8 mouse cellular contexts compared by ENCODE assay signal in genomic region chr3:103020943-103021638, GRCm38 (mm10). TPM values are rescaled to one million over a fixed set of nuclear protein-coding genes. Genes with fewer than 3 reads are reported as not detected.
DNase-seq lines count a peak whose midpoint lies in the region; ATAC-seq and TF ChIP-seq lines count a peak whose summit lies in the region.

No protein-coding gene starts in this region.

- peak overlapping the region; percentile 100 for H3K4me3 ChIP-seq in C2C12 (ENCODE audit: insufficient read depth, poor library complexity, severe bottlenecking)
- H3K4me3 ChIP-seq in embryonic fibroblast, embryonic 13.5 days (ENCODE audit: insufficient read depth, low read length): peak overlapping the region; percentile 84
- peak overlapping the region; percentile 83 for H3K4me3 ChIP-seq in limb, embryonic 14.5 days (replicated peaks; ENCODE audit: low read length)
- H3K4me3 ChIP-seq in midbrain, embryonic 16.5 days (ENCODE audit: low read depth, low read length): peak overlapping the region; percentile 74

- H3K27ac ChIP-seq in embryonic fibroblast, embryonic 13.5 days (ENCODE audit: insufficient read depth, low read length): peak overlapping the region; percentile 85
- H3K27ac ChIP-seq in limb, embryonic 14.5 days (replicated peaks; ENCODE audit: low read depth, low read length): peak overlapping the region; percentile 97
- peak overlapping the region; percentile 98 for H3K27ac ChIP-seq in midbrain, embryonic 16.5 days (ENCODE audit: low read length)

- under 1% methylated on average over 27 of the region's 37 CpGs for WGBS in limb, embryonic 14.5 days
- under 1% methylated on average over 32 of the region's 37 CpGs for WGBS in midbrain, embryonic 16.5 days

- TF ChIP-seq CTCF in C2C12 (IDR thresholded peaks at IDR 0.05; ENCODE audit: control insufficient read depth, insufficient read depth, insufficient read length): no peak
- no peak for TF ChIP-seq CTCF in embryonic fibroblast, embryonic 13.5 days (IDR thresholded peaks at IDR 0.05; ENCODE audit: borderline replicate concordance, insufficient read depth, low read length)

- H3K9ac ChIP-seq in limb, embryonic 14.5 days (ENCODE audit: low read depth, low read length, severe bottlenecking): peak overlapping the region; percentile 99
- peak overlapping the region; percentile 89 for H3K9ac ChIP-seq in midbrain, embryonic 16.5 days (ENCODE audit: low read depth, low read length)

- peak; percentile 95 for DNase-seq in brain, adult 2 months (ENCODE audit: low read depth, low spot score)
- DNase-seq in heart, adult 9 months (ENCODE audit: low spot score in 2 of 2): peak; percentile 85 to 88
- DNase-seq in kidney, adult 9 months: peak; percentile 88
- DNase-seq in limb, embryonic 14.5 days (ENCODE audit: low spot score): peak; percentile 94
- peak; percentile 74 to 83 for DNase-seq in spleen, postnatal 14 days (ENCODE audit: low spot score in 2 of 2)

- TF ChIP-seq POLR2A in embryonic fibroblast, embryonic 13.5 days (IDR thresholded peaks at IDR 0.05; ENCODE audit: low read depth, low read length): no peak
- TF ChIP-seq POLR2A in limb, embryonic 14.5 days (IDR thresholded peaks at IDR 0.05; ENCODE audit: borderline replicate concordance, extremely low read depth, insufficient read depth, insufficient read length): no peak

- no peaks in the 10 kb centered on the region for H3K9me3 ChIP-seq in limb, embryonic 14.5 days (ENCODE audit: control insufficient read depth, low read length)
- H3K9me3 ChIP-seq in midbrain, embryonic 16.5 days (replicated peaks; ENCODE audit: control insufficient read depth, low read length, poor library complexity, severe bottlenecking): no peaks in the 10 kb centered on the region

- peaks cover 16% of the 10 kb centered on the region for H3K36me3 ChIP-seq in C2C12 (ENCODE audit: control insufficient read depth, insufficient read depth)
- peaks cover 3% of the 10 kb centered on the region; the same call in 1 of the 2 replicates for H3K36me3 ChIP-seq in limb, embryonic 14.5 days (ENCODE audit: control insufficient read depth, insufficient read depth, low read length)
- no peaks in the 10 kb centered on the region for H3K36me3 ChIP-seq in midbrain, embryonic 16.5 days (ENCODE audit: control insufficient read depth, insufficient read depth, low read length)

- H3K4me1 ChIP-seq in embryonic fibroblast, embryonic 13.5 days (ENCODE audit: control insufficient read depth, insufficient read depth, low read length): no peaks in the 10 kb centered on the region; the same call in 1 of the 2 replicates
- peaks cover 9% of the 10 kb centered on the region for H3K4me1 ChIP-seq in limb, embryonic 14.5 days (ENCODE audit: control insufficient read depth, insufficient read depth, low read length)
- peaks cover 19% of the 10 kb centered on the region for H3K4me1 ChIP-seq in midbrain, embryonic 16.5 days (ENCODE audit: control insufficient read depth, insufficient read depth, low read length)

- H3K27me3 ChIP-seq in C2C12 (ENCODE audit: control insufficient read depth, insufficient read depth, insufficient read length): no peaks in the 10 kb centered on the region
- H3K27me3 ChIP-seq in limb, embryonic 14.5 days (ENCODE audit: control insufficient read depth, insufficient read depth, low read length): no peaks in the 10 kb centered on the region
- H3K27me3 ChIP-seq in midbrain, embryonic 16.5 days (ENCODE audit: control insufficient read depth, insufficient read depth, low read depth, low read length): no peaks in the 10 kb centered on the region

- H3K79me2 ChIP-seq in C2C12 (ENCODE audit: control insufficient read depth, insufficient read depth): peaks cover 57% of the 10 kb centered on the region

- ATAC-seq in limb, embryonic 14.5 days (ENCODE audit: low FRiP score, low read depth): peak; percentile 93
- ATAC-seq in midbrain, embryonic 16.5 days: peak; percentile 96

- peaks cover 48% of the 10 kb centered on the region for H3K79me3 ChIP-seq in C2C12 (ENCODE audit: low read depth)

- H3K4me2 ChIP-seq in limb, embryonic 14.5 days (replicated peaks; ENCODE audit: low read depth, low read length, severe bottlenecking): peak overlapping the region; percentile 74
- peak overlapping the region; percentile 80 for H3K4me2 ChIP-seq in midbrain, embryonic 16.5 days (ENCODE audit: low read length)

- peak overlapping the region; percentile 96 for H3ac ChIP-seq in C2C12 (ENCODE audit: control insufficient read depth, insufficient read length, low read depth)

TF ChIP-seq in C2C12, 6 proteins besides CTCF, POLR2A, EP300 and RAD21:
- TF ChIP-seq MYOD1 (IDR thresholded peaks at IDR 0.05; ENCODE audit: control insufficient read depth, insufficient read length, low read depth) (no peak), FOSL1 (IDR thresholded peaks at IDR 0.05; ENCODE audit: insufficient read depth, low read length, poor library complexity, severe bottlenecking) (no peak), USF1 (IDR thresholded peaks at IDR 0.05; ENCODE audit: low read depth) (no peak), CEBPB (IDR thresholded peaks at IDR 0.05; ENCODE audit: low read depth) (peak; percentile 79), MAX (IDR thresholded peaks at IDR 0.05) (no peak), MYOG (IDR thresholded peaks at IDR 0.05; ENCODE audit: control insufficient read depth, extremely low read depth, insufficient read length) (no peak)

RNA-seq across cellular contexts. Expression of gene Csde1, which starts 0.9 kb away (rescaled TPM):
- polyA plus RNA-seq in C2C12 (2012; fragmentation: generic; extraction: Trizol): 68.4 TPM
- polyA plus RNA-seq in embryonic fibroblast, embryonic 13.5 days (2011; ENCODE audit: insufficient read length, low read depth, missing spikeins): 496 and 517 TPM in 2 replicates
- polyA plus RNA-seq in limb, embryonic 14.5 days (2012; rRNA removed): 70.3 and 92.6 TPM in 2 replicates
- polyA plus RNA-seq in limb, embryonic 14.5 days (2014; fragmentation: Nextera tagmentation; extraction: Ambion mirVana): 355 and 377 TPM in 2 replicates
- polyA plus RNA-seq in midbrain, embryonic 16.5 days (2015; fragmentation: Nextera tagmentation; extraction: Ambion mirVana): 358 and 410 TPM in 2 replicates

RNA-seq across cellular contexts. Expression of gene Sike1, which starts 25.6 kb away (rescaled TPM):
- polyA plus RNA-seq in C2C12 (2012; fragmentation: generic; extraction: Trizol): 21.6 TPM
- 65.7 and 76.1 TPM in 2 replicates for polyA plus RNA-seq in embryonic fibroblast, embryonic 13.5 days (2011; ENCODE audit: insufficient read length, low read depth, missing spikeins)
- 42.6 and 43.2 TPM in 2 replicates for polyA plus RNA-seq in limb, embryonic 14.5 days (2012; rRNA removed)
- 65.3 and 68.2 TPM in 2 replicates for polyA plus RNA-seq in limb, embryonic 14.5 days (2014; fragmentation: Nextera tagmentation; extraction: Ambion mirVana)
- 55.9 and 63.1 TPM in 2 replicates for polyA plus RNA-seq in midbrain, embryonic 16.5 days (2015; fragmentation: Nextera tagmentation; extraction: Ambion mirVana)

RNA-seq across cellular contexts. Expression of gene Nras, which starts 37.0 kb away (rescaled TPM):
- 57.3 TPM for polyA plus RNA-seq in C2C12 (2012; fragmentation: generic; extraction: Trizol)
- 92.3 and 105 TPM in 2 replicates for polyA plus RNA-seq in embryonic fibroblast, embryonic 13.5 days (2011; ENCODE audit: insufficient read length, low read depth, missing spikeins)
- polyA plus RNA-seq in limb, embryonic 14.5 days (2012; rRNA removed): 65.9 and 67.8 TPM in 2 replicates
- polyA plus RNA-seq in limb, embryonic 14.5 days (2014; fragmentation: Nextera tagmentation; extraction: Ambion mirVana): 96.8 and 99.2 TPM in 2 replicates
- polyA plus RNA-seq in midbrain, embryonic 16.5 days (2015; fragmentation: Nextera tagmentation; extraction: Ambion mirVana): 85.1 and 90.6 TPM in 2 replicates

RNA-seq across cellular contexts. Expression of gene Ampd1, which starts 52.7 kb away (rescaled TPM):
- polyA plus RNA-seq in C2C12 (2012; fragmentation: generic; extraction: Trizol): 0.18 TPM
- polyA plus RNA-seq in embryonic fibroblast, embryonic 13.5 days (2011; ENCODE audit: insufficient read length, low read depth, missing spikeins): not detected in 2 replicates
- polyA plus RNA-seq in limb, embryonic 14.5 days (2012; rRNA removed): 12.4 and 15.4 TPM in 2 replicates
- polyA plus RNA-seq in limb, embryonic 14.5 days (2014; fragmentation: Nextera tagmentation; extraction: Ambion mirVana): 4.4 and 8.3 TPM in 2 replicates
- 0.20 TPM in 1 of 2 replicates, not detected in the other for polyA plus RNA-seq in midbrain, embryonic 16.5 days (2015; fragmentation: Nextera tagmentation; extraction: Ambion mirVana)

RNA-seq across cellular contexts. Expression of gene Nr1h5, which starts 57.2 kb away (rescaled TPM):
- polyA plus RNA-seq in C2C12 (2012; fragmentation: generic; extraction: Trizol): 0.04 TPM
- polyA plus RNA-seq in embryonic fibroblast, embryonic 13.5 days (2011; ENCODE audit: insufficient read length, low read depth, missing spikeins): not detected in 2 replicates
- polyA plus RNA-seq in limb, embryonic 14.5 days (2012; rRNA removed): 0.08 TPM in 2 replicates
- polyA plus RNA-seq in limb, embryonic 14.5 days (2014; fragmentation: Nextera tagmentation; extraction: Ambion mirVana): 0.23 TPM in 1 of 2 replicates, not detected in the other
- polyA plus RNA-seq in midbrain, embryonic 16.5 days (2015; fragmentation: Nextera tagmentation; extraction: Ambion mirVana): 0.19 and 0.30 TPM in 2 replicates

Comparison
In these comparisons a context has a peak if more than half of its experiments do, and no peak if none do; other contexts are left out.
1. Peak in every context shown above with its lines: DNase-seq, ATAC-seq, H3K4me3 ChIP-seq and H3K27ac ChIP-seq.